Mouse (Mus musculus) layer of hippocampus, adult 11-12 months (tissue): Measurements from ENCODE around the gene Zfp710.
"Not testable (repeated sequence)": the region's sequence is repeated elsewhere in the genome, so short reads cannot be mapped to it uniquely, and the experiment has no call there.

Experiments used
- DNase-seq: peaks from one replicate; pipeline ENCODE4 v3.0.0; 2022; ENCODE audit warnings: low spot score

Gene Zfp710

GRCm38 (mm10) chr7:80026990-80027635 lies 2.5 kb downstream of the Zfp710 start:
- peak; percentile 65 for DNase-seq

GRCm38 (mm10) chr7:80027636-80028417 lies 3.2 kb downstream of the Zfp710 start:
- no peak for DNase-seq

- DNase-seq: no peak
Observed at GRCm38 (mm10) chr7:80028418-80028720, 3.8 kb downstream of the Zfp710 start.

- no peak for DNase-seq
Observed at GRCm38 (mm10) chr7:80030009-80030408, 5.4 kb downstream of the Zfp710 start.

- no peak for DNase-seq
Observed at GRCm38 (mm10) chr7:80030486-80030885, 5.9 kb downstream of the Zfp710 start.

GRCm38 (mm10) chr7:80030987-80031386 lies 6.4 kb downstream of the Zfp710 start:
- no peak for DNase-seq

GRCm38 (mm10) chr7:80031478-80031877 lies 6.9 kb downstream of the Zfp710 start:
- no peak for DNase-seq

GRCm38 (mm10) chr7:80032216-80033052 lies 7.8 kb downstream of the Zfp710 start:
- DNase-seq: no peak

- DNase-seq: no peak
Observed at GRCm38 (mm10) chr7:80033064-80033717, 8.6 kb downstream of the Zfp710 start.

GRCm38 (mm10) chr7:80033771-80034170 lies 9.2 kb downstream of the Zfp710 start:
- DNase-seq: no peak

- no peak for DNase-seq
Observed at GRCm38 (mm10) chr7:80035086-80035485, 10.5 kb downstream of the Zfp710 start.

GRCm38 (mm10) chr7:80035748-80036147 lies 11.1 kb downstream of the Zfp710 start:
- no peak for DNase-seq

GRCm38 (mm10) chr7:80039699-80040098 lies 15.1 kb downstream of the Zfp710 start:
- no peak for DNase-seq

GRCm38 (mm10) chr7:80044170-80044569 lies 19.6 kb downstream of the Zfp710 start:
- DNase-seq: no peak

- DNase-seq: no peak
Observed at GRCm38 (mm10) chr7:80047041-80047440, 22.4 kb downstream of the Zfp710 start.

GRCm38 (mm10) chr7:80049746-80050145 lies 25.1 kb downstream of the Zfp710 start:
- no peak for DNase-seq

- not testable (repeated sequence) for DNase-seq
Observed at GRCm38 (mm10) chr7:80050382-80050781, 25.8 kb downstream of the Zfp710 start.

- no peak for DNase-seq
Observed at GRCm38 (mm10) chr7:80051835-80052234, 27.2 kb downstream of the Zfp710 start.

- no peak for DNase-seq
Observed at GRCm38 (mm10) chr7:80052261-80052660, 27.6 kb downstream of the Zfp710 start.

- DNase-seq: no peak
Observed at GRCm38 (mm10) chr7:80053147-80053546, 28.5 kb downstream of the Zfp710 start.

- DNase-seq: no peak
Observed at GRCm38 (mm10) chr7:80055781-80056180, 31.2 kb downstream of the Zfp710 start.

- no peak for DNase-seq
Observed at GRCm38 (mm10) chr7:80057002-80057691, 32.5 kb downstream of the Zfp710 start.
